Mouse (Mus musculus): ENCODE results near the gene Lyve1. TPM values are rescaled to one million over a fixed set of nuclear protein-coding genes. Genes with fewer than 3 reads are reported as not detected.

Gene Lyve1
- not detected in 2 replicates for polyA plus RNA-seq (2012)

DNA sequence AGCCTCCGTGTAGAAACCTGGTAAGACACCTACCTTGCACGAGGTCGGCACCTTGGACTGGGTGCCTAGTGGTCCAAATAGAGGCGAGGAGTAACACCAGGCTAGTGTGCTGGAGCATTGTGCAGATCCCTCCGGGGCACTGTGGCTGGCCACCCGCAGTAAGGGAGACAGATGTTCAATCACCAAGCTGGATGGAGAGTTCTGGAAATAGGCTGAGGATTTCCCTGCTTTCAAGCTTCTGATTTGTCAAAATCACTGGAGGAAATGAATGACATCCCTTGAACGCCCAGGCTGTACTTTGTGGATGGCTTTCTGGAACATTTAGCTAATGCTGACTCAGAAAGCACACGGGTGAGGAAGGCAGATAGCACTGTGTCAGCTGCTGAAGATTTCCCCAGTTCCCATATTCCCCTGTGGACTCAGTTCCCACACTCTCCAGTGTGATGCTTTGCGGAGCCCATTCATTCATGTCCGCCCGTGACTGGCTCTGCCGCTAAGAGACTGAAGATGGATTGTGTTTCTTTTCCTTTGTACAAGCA, at the start of gene Lyve1:
Lyve1 (minus strand) TSS at position 489 of the 539 bp plus-strand sequence.

DNA sequence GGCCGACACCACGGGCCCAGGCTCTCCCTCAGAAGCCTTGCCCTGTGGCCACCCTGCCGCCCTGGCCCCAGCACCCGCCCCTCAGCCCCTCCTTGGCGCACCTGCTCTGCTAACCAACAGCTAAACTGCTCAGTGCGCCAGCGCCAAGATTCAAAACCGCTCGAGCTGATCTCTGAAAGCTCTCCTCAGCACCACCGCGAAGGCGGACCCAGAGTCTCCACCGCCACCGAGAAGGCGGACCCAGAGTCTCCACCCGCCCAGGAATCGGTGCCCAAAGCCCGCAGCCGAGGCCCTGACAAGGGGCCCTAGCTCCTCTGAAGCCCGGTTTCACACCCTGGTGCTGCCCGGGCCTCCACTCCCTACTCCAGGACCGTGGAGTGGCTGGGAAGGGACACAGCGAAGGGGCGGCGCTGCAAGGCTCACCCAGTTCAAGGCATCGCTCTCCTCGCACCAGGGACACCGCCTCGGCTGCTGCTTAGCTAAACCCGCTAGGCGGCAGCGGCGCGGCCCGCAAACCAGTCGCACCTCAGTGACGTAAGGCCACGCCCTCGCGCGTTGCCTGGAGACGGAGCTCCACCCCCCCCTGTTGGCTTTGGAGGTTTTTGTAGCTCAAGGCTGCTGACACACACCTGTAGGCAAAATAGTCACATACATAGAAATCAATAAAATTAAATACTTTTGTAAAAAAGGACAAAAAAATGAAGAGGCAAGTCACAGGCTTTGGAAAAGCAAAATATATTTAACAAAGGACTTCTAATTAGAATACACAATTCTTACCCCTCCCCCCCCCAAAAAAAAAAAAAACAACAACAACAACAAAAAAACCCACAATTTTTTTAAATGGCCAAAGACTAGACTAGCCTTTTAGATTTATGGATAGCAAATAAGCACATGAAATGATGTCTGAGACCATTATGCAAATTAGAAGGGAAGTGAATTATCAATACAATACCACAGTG, 18.8 kb downstream of the Lyve1 start, which contains the start of gene Rnf141:
Rnf141 (minus strand) TSS at position 542 of the 959 bp plus-strand sequence.

Other genes with a start within 250 kb of the Lyve1 start
- 0.17 and 0.19 TPM in 2 replicates for gene Sbf2, start 248.3 kb downstream of the Lyve1 start, polyA plus RNA-seq (2012)
- gene Adm, start 235.6 kb downstream of the Lyve1 start, polyA plus RNA-seq (2012), result 0.20 and 0.55 TPM in 2 replicates
- 4.5 and 5.1 TPM in 2 replicates for gene Ampd3, start 95.0 kb downstream of the Lyve1 start, polyA plus RNA-seq (2012)
- gene Rnf141, start 18.8 kb downstream of the Lyve1 start, polyA plus RNA-seq (2012), result 1.6 and 2.1 TPM in 2 replicates
- 1.4 and 2.6 TPM in 2 replicates for gene Mrvi1, start 119.2 kb upstream of the Lyve1 start, polyA plus RNA-seq (2012)
- 11.1 and 17.5 TPM in 2 replicates for gene Ctr9, start 165.7 kb upstream of the Lyve1 start, polyA plus RNA-seq (2012)
- gene Eif4g2, start 219.8 kb upstream of the Lyve1 start, polyA plus RNA-seq (2012), result 1,573 and 1,899 TPM in 2 replicates

Data from megakaryocyte-erythroid progenitor cell, adult 5 weeks (primary cell).